Mouse (Mus musculus): Measurements from ENCODE around the gene Pi4k2a. TPM values are rescaled to one million over a fixed set of nuclear protein-coding genes. Genes with fewer than 3 reads are reported as not detected.

Gene Pi4k2a
- polyA plus RNA-seq, 1 experiment, result 18.9 TPM

DNA sequence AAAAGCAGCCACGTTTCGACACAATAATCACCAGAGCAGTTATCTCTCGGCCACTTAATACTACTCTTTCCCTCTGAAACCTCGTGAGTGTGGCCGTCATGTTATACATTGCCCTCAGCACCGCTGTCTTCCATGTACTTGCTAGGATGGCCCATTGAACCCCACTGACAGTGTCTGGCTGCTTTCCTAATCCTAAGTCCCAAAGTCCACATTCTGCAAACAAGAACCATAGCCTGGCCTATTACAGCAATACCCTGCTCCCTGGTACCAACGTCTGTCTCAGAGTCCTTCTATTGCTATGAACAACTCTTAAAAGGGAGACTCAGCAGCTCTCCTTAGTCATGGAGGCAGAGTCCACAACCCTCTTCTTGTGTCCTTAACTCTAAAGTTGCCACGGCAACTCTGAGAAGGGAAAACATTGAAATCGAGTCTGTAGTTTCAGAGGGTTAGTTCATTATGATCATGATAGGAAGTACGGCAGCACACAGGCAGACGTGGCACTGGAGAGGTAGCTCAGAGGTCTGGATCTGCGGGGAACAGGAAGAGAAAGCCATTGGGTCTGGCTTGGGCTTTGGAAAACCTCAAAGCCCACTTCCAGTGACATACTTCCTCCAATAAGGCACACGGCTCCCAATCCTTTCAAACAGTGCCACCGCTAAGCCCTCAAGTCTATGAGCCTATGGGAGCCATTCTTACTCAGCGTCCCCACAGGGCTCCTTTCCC is 18.2 kb upstream of the Pi4k2a start:
- TF ChIP-seq GATA1 (IDR thresholded peaks at IDR 0.05; ENCODE audit: low read length), result no peak

DNA sequence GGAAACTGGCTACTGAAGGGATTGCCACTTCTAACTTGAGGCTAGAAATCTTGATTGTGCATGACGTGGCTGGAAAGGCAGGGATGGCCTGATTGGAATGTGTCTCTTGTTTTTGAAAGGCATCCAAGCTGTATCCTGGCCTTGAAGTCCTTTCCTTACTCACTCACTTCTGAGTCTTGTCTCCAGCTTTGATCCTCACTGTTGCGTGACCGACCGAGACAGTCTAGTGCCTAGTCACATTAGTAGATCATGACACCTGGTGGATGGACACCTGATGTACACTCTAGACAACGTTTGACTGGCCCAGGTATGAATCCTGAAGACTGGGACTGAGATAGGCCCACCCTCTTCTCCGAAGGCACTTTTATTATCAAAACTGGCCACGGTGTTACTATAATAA is 17.5 kb upstream of the Pi4k2a start:
- no peak for TF ChIP-seq GATA1 (IDR thresholded peaks at IDR 0.05; ENCODE audit: low read length)

DNA sequence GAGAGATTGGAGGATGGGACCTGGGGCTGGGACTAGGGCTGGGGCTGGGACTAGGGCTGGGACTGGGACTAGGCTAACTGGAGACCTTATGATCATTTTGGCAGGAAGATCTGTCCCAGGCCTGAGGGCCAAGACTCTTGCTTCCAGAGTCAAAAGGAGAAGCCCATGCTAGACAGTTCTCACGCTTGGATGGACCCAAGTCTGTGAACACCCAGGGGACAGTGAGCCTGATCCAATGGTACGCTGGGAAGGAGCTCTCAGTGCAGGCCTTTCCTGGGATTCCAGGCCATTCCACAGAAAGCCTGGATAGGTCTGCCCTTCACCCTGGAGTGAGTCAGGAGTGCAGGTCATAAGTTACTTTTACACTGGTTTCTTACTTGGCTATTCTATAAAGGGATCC is 15.2 kb upstream of the Pi4k2a start:
- TF ChIP-seq GATA1 (IDR thresholded peaks at IDR 0.05; ENCODE audit: low read length), result no peak

DNA sequence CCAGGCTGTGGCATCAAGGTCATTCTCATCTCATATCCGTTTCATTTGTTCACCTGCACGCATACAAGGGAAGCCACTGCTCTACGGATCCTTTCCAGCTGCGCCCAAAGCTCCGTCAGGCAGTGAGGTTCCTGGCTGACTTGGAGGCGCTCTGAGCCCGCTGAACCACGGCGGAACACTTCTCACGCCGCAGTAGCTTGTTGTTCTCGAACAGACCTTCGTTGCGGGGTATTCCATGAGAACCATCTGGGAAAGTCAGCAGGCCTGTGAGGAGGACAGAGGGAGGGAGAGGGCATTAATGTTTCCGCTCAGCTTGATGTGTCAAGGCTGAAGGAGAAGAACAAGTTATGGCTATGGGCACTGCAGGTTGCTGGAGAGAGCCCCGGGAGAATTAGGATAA is 14.3 kb upstream of the Pi4k2a start:
- TF ChIP-seq GATA1 (IDR thresholded peaks at IDR 0.05; ENCODE audit: low read length), result no peak

- TF ChIP-seq GATA1 (IDR thresholded peaks at IDR 0.05; ENCODE audit: low read length), result no peak
Observed at GRCm38 (mm10) chr19:42078566-42078965, 11.7 kb upstream of the Pi4k2a start.

- no peak for TF ChIP-seq GATA1 (IDR thresholded peaks at IDR 0.05; ENCODE audit: low read length)
Observed at GRCm38 (mm10) chr19:42079006-42079405, 11.3 kb upstream of the Pi4k2a start.

DNA sequence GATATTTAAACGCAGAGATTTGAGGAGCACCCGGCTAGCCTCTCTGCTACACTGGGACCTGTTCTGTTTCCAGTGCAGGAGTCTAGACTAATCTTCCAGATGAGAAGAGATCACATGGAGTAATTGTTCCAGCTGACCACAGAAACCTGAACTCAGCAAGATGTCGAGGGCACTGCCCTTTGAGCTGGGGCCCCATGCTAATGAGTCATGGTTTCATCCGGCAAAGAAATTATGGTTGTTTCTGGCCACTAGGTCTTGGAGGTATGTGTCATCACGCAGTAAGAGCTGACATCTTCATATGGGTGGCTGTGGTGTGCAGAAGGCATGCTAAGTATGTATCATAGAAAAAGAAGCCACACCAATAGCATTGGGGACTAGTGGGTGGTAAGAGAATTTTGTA is 10.3 kb upstream of the Pi4k2a start:
- no peak for TF ChIP-seq GATA1 (IDR thresholded peaks at IDR 0.05; ENCODE audit: low read length)

- no peak for TF ChIP-seq GATA1 (IDR thresholded peaks at IDR 0.05; ENCODE audit: low read length)
Observed at GRCm38 (mm10) chr19:42080469-42080868, 9.8 kb upstream of the Pi4k2a start.

GRCm38 (mm10) chr19:42085690-42086089 is 4.6 kb upstream of the Pi4k2a start:
- TF ChIP-seq GATA1 (IDR thresholded peaks at IDR 0.05; ENCODE audit: low read length), result no peak

DNA sequence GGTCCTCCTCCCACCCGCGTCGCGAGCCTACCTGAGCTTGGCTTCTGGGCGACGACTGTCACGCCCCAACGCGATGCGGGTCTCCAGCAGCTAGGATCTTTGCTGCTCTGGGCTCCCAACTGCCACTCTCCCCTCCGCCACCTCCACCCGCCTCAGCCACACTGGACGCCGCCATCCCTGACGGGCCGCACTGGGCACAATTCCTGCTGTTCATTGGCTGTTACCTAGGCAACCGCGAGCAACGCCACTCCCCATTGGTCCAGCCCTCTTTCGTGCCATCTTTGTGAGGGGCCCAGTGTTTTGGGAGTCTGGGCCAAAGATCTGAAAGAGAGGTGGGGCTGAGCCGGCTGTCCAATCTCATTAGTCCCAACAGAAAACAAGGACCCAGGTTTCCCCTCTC is 4.1 kb upstream of the Pi4k2a start, which contains the start of gene Morn4:
TSS of gene Morn4 (minus strand) at position 192 of the 400 bp plus-strand sequence.
- TF ChIP-seq GATA1 (IDR thresholded peaks at IDR 0.05; ENCODE audit: low read length), result no peak

GRCm38 (mm10) chr19:42089103-42089747 is 1.0 kb upstream of the Pi4k2a start:
- no peak for TF ChIP-seq GATA1 (IDR thresholded peaks at IDR 0.05; ENCODE audit: low read length)

DNA sequence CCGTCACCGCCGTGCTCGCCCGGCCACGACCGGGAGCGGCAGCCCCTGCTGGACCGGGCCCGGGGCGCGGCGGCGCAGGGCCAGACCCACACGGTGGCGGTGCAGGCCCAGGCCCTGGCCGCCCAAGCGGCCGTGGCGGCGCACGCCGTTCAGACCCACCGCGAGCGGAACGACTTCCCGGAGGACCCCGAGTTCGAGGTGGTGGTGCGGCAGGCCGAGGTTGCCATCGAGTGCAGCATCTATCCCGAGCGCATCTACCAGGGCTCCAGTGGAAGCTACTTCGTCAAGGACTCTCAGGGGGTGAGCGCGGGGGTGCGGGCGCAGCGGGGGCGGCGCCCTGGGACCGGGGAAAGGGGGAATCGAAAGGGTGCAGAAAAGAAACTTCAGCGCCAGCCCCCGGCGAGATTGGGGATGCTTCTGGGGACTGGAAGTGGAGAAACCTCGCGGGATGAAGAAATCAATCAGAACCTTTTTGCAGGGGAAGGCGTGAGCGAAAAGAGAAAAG is 419 bp downstream of the Pi4k2a start:
- TF ChIP-seq GATA1 (IDR thresholded peaks at IDR 0.05; ENCODE audit: low read length), result no peak

DNA sequence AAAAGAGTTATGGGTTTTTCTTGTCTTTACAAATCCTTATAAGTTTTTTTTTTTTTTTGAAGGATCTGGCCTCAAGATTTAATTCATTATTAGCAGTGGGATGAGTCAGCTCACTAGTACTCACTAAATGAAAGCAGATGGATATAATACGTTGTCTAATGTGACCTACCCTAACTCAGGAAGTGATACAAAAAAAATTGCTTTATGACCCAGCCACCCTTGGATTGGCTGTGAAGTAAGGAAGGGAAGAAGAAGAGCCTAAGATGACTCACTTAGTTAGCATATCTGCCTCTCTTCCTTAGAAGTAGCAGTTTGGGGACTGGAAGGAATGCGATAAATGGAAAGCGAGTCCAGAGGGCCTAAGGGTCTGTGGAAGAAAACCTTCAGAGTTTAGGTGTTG is 9.1 kb downstream of the Pi4k2a start:
- TF ChIP-seq GATA1 (IDR thresholded peaks at IDR 0.05; ENCODE audit: low read length), result no peak

DNA sequence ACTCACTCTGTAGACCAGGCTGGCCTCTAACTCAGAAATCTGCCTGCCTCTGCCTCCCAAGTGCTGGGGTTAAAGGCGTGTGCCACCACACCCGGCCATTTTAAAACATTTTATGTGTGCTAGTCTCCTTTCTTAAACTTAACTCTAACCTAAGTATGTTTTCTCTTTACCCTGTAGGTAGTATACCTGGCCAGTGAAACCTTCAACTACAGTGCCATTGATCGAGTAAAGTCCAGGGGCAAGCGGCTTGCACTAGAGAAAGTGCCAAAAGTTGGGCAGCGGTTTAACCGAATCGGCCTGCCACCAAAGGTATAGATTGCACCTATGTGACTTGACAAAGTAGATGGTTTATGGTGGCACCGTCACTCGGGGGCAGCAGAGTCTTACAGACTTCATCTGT is 14.4 kb downstream of the Pi4k2a start:
- TF ChIP-seq GATA1 (IDR thresholded peaks at IDR 0.05; ENCODE audit: low read length), result no peak

DNA sequence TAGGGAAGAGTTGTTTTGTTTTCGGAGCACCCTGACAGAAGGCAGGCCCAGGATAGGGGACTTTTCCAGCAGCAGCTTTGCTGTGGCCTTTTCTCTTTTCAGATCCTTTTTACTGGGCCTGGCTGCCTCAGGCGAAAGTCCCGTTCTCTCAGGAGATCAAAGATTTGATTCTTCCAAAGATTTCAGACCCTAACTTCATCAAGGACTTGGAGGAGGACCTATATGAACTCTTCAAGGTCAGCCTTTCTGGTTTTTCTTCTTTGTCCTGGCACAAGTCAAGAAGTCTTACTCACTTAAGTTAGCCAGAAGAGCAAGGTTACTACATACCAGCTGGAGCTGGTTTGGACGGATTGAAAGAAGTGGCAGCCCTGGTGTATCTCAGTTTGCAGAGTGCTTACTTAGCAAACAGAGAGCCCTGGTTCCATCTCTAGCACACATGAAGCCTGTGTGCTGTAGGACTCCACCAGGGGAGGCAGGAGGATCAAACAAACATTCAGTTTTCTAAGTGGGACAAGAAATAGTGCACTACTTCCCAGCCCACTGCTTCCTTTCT is 25.6 kb downstream of the Pi4k2a start:
- TF ChIP-seq GATA1 (IDR thresholded peaks at IDR 0.05; ENCODE audit: low read length), result no peak

DNA sequence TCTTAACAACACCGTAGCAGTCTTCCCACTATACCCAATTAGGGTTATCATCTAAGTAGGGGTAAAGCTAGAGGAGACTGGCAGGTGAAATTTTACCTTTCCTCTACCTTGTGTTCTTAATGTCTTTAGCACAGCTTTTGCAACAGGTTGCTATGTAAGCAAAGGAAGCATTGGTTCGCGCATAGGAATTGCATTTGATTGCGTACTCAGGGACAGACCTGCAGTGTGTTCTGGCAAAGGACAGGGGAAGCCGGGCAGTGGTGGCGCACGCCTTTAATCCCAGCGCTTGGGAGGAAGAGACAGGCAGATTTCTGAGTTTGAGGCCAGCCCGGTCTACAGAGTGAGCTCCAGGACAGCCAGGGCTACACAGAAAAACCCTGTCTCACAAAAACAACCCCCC is 27.9 kb downstream of the Pi4k2a start:
- no peak for TF ChIP-seq GATA1 (IDR thresholded peaks at IDR 0.05; ENCODE audit: low read length)

GRCm38 (mm10) chr19:42118596-42118995 is 28.3 kb downstream of the Pi4k2a start:
- no peak for TF ChIP-seq GATA1 (IDR thresholded peaks at IDR 0.05; ENCODE audit: low read length)

Measured in G1E-ER4 (cell line).